Mouse (Mus musculus): ENCODE results near the gene Ldhc. TPM values are rescaled to one million over a fixed set of nuclear protein-coding genes. Genes with fewer than 3 reads are reported as not detected.

The Ldhc gene
- polyA plus RNA-seq, 1 experiment from 2014 or later, result 0.13 TPM

DNA sequence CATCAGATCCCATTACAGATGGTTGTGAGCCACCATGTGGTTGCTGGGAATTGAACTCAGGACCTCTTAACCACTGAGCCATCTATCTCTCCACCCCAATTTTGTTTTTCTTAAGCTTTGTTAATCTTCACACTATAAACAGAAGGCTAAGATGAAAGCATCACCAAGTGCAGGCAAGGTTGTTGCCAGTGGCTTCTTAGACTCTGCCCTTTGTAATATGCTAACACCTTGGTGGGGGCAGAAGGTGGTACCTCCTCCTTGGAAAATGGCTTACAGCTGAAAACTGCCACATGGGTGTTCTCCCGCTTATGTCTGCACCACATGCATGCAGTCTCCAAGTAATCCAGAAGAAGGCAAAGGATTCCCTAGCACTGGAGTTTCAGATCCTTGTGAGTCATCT is 8.3 kb upstream of the Ldhc start:
- no peak overlapping the region for H3K9ac ChIP-seq
- H3K36me3 ChIP-seq (ENCODE audit: insufficient read depth), result peaks cover 86% of the 10 kb centered on the region
- H3K4me3 ChIP-seq (ENCODE audit: low read depth, low read length), result no peak overlapping the region
- H3K4me2 ChIP-seq, result no peak overlapping the region
- no peaks in the 10 kb centered on the region for H3K9me3 ChIP-seq (ENCODE audit: low read depth, low read length)
- no peak for TF ChIP-seq CTCF (IDR thresholded peaks at IDR 0.05; ENCODE audit: low read depth)
- no peaks in the 10 kb centered on the region for H3K4me1 ChIP-seq (ENCODE audit: insufficient read depth)
- no peaks in the 10 kb centered on the region for H3K27me3 ChIP-seq (ENCODE audit: insufficient read depth, low read length)
- ATAC-seq (ENCODE audit: insufficient read depth), result no peak
- WGBS, result 90% methylated on average over 1 of the region's 1 CpGs
- no peak for DNase-seq
- H3K27ac ChIP-seq (ENCODE audit: low read depth), result no peak overlapping the region

DNA sequence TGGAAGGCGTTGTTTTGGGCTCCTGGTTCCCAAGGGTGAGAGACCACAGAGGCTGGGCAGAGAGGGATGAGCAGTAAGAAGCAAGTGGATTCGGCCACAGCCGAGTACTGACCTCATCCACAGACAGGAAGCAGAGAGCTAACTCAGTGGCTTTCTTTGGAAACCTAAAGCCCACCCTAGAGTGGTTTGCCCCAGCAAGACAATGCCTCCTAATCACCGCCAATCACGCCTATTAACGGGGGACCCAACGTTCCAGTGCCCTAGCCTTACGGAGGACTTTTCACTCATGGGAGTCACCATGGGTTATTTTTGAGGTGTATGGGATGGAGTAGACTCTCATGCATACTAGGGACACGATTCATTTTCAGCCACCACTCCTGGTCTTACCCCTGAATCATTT is 7.6 kb upstream of the Ldhc start:
- Histone ChIP-seq H3K27me3 (ENCODE audit: insufficient read depth, low read length) (no peaks in the 10 kb centered on the region), H3K9me3 (ENCODE audit: low read depth, low read length) (no peaks in the 10 kb centered on the region), H3K4me1 (ENCODE audit: insufficient read depth) (no peaks in the 10 kb centered on the region), H3K4me3 (ENCODE audit: low read depth, low read length) (no peak overlapping the region), H3K27ac (ENCODE audit: low read depth) (no peak overlapping the region), H3K4me2 (no peak overlapping the region), H3K9ac (no peak overlapping the region), H3K36me3 (ENCODE audit: insufficient read depth) (peaks cover 79% of the 10 kb centered on the region)
- 90% methylated on average over 9 of the region's 9 CpGs for WGBS
- ATAC-seq (ENCODE audit: insufficient read depth), result no peak
- TF ChIP-seq CTCF (IDR thresholded peaks at IDR 0.05; ENCODE audit: low read depth), result no peak
- DNase-seq, result no peak

DNA sequence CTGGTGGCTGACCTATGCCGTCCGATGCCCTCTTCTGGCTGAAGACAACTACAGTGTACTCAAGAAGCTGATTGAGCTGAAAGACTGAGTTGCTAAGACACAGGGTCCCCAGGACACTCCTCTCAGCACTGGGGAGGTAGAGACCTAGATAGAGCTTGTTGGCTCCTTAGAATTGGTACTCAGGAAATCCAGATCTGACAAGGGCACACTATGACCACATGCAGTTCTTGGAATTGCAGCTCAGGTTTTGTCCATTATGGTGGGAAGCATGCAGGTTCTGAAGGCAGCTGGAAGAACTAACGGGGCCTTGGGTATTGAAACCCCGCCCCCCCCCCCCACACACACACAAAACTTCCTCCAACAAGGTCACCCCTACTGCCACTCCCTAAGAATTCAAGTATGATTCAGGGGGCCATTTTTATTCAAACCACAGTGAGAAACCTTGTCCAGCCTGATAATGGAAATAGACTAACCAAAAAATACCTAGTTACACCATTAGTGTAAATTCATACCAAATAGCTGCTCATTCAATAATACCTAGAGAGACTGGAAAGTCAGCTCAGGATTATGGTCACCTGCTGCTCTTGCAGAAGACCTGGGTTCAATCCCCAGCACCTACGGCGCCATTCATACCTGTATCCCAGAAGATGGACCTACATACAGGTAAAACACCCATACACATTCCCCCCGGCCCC is 5.0 kb upstream of the Ldhc start:
- DNase-seq (no peak), ATAC-seq (ENCODE audit: insufficient read depth) (no peak)
- Histone ChIP-seq H3K4me1 (ENCODE audit: insufficient read depth) (no peaks in the 10 kb centered on the region), H3K36me3 (ENCODE audit: insufficient read depth) (peaks cover 54% of the 10 kb centered on the region), H3K9me3 (ENCODE audit: low read depth, low read length) (no peaks in the 10 kb centered on the region), H3K9ac (no peak overlapping the region), H3K4me2 (no peak overlapping the region), H3K4me3 (ENCODE audit: low read depth, low read length) (no peak overlapping the region), H3K27me3 (ENCODE audit: insufficient read depth, low read length) (no peaks in the 10 kb centered on the region), H3K27ac (ENCODE audit: low read depth) (no peak overlapping the region)
- no peak for TF ChIP-seq CTCF (IDR thresholded peaks at IDR 0.05; ENCODE audit: low read depth)
- 64% methylated on average over 7 of the region's 7 CpGs for WGBS

DNA sequence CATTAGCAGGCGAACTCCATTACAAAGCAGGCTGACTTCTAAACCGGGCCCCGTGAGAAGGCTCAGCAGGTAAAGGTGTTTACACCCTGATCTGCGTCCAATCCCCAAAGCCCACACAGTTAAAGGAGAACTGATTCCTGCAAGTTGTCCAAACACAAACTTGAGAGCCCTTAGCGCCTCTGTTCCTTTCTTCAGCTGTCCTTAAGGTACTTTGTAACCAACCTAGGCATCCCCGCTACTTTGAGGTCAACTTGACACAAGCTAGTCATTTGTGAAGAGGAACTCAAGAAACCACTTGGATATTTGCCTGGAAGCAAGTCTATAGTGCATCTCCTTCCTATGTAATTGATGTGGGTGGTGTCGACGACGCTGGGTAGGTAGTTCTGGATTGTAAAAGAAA is 3.6 kb upstream of the Ldhc start:
- Histone ChIP-seq H3K4me3 (ENCODE audit: low read depth, low read length) (no peak overlapping the region), H3K27me3 (ENCODE audit: insufficient read depth, low read length) (no peaks in the 10 kb centered on the region), H3K4me1 (ENCODE audit: insufficient read depth) (no peaks in the 10 kb centered on the region), H3K27ac (ENCODE audit: low read depth) (no peak overlapping the region), H3K9ac (no peak overlapping the region), H3K9me3 (ENCODE audit: low read depth, low read length) (no peaks in the 10 kb centered on the region), H3K36me3 (ENCODE audit: insufficient read depth) (peaks cover 39% of the 10 kb centered on the region), H3K4me2 (no peak overlapping the region)
- WGBS, result 65% methylated on average over 9 of the region's 9 CpGs
- ATAC-seq (ENCODE audit: insufficient read depth) (no peak), DNase-seq (no peak)
- TF ChIP-seq CTCF (IDR thresholded peaks at IDR 0.05; ENCODE audit: low read depth), result no peak

DNA sequence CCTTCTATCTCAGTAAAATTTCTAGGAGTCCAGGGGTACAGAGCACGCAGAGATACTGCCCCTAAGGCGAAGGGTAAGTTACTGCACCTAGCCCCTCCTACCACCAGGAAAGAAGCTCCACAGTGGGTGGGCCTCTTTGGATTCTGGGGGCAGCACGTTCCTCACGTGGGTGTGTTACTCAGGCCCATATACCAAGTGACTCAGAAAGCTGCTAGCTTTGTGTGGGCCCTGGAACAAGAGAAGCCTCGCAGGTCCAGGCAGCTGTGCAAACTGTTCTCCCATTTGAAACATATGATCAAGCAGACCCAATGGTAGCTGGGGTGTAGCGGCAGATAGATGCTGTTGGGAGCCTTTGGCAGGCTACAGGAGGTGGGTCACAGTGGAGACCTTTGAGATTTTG is 2.0 kb upstream of the Ldhc start:
- Histone ChIP-seq H3K4me3 (ENCODE audit: low read depth, low read length) (no peak overlapping the region), H3K9ac (no peak overlapping the region), H3K27ac (ENCODE audit: low read depth) (no peak overlapping the region), H3K4me1 (ENCODE audit: insufficient read depth) (no peaks in the 10 kb centered on the region), H3K4me2 (no peak overlapping the region), H3K36me3 (ENCODE audit: insufficient read depth) (peaks cover 23% of the 10 kb centered on the region), H3K27me3 (ENCODE audit: insufficient read depth, low read length) (no peaks in the 10 kb centered on the region), H3K9me3 (ENCODE audit: low read depth, low read length) (no peaks in the 10 kb centered on the region)
- no peak for ATAC-seq (ENCODE audit: insufficient read depth)
- no peak for DNase-seq
- no peak for TF ChIP-seq CTCF (IDR thresholded peaks at IDR 0.05; ENCODE audit: low read depth)
- WGBS, result 51% methylated on average over 6 of the region's 6 CpGs

DNA sequence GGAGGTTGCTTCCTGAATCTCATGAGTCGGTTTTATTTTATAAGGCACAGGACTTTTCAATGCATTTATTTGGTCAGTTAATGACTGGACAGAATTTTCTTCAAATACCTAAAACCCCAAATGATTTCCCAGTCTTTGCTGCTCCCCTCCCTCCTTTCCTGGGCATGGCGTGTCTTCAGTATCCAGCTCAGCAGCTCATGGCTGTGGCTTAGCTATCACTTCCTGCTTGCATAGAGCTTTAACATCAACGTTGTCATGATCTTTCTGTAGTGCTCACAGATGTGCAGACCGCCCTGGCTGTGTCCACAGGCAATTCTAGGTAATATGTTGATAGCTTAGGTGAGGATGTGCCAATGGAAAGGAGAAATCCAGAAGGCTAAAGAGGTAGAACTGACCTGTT is 11.0 kb downstream of the Ldhc start:
- TF ChIP-seq CTCF (IDR thresholded peaks at IDR 0.05; ENCODE audit: low read depth), result no peak
- H3K4me2 ChIP-seq, result no peak overlapping the region
- no peaks in the 10 kb centered on the region for H3K36me3 ChIP-seq (ENCODE audit: insufficient read depth)
- H3K4me3 ChIP-seq (ENCODE audit: low read depth, low read length), result no peak overlapping the region
- 61% methylated on average over 4 of the region's 4 CpGs for WGBS
- H3K4me1 ChIP-seq (ENCODE audit: insufficient read depth), result no peaks in the 10 kb centered on the region
- no peaks in the 10 kb centered on the region for H3K9me3 ChIP-seq (ENCODE audit: low read depth, low read length)
- no peak overlapping the region for H3K9ac ChIP-seq
- H3K27ac ChIP-seq (ENCODE audit: low read depth), result no peak overlapping the region
- no peaks in the 10 kb centered on the region for H3K27me3 ChIP-seq (ENCODE audit: insufficient read depth, low read length)
- ATAC-seq (ENCODE audit: insufficient read depth) (no peak), DNase-seq (no peak)

DNA sequence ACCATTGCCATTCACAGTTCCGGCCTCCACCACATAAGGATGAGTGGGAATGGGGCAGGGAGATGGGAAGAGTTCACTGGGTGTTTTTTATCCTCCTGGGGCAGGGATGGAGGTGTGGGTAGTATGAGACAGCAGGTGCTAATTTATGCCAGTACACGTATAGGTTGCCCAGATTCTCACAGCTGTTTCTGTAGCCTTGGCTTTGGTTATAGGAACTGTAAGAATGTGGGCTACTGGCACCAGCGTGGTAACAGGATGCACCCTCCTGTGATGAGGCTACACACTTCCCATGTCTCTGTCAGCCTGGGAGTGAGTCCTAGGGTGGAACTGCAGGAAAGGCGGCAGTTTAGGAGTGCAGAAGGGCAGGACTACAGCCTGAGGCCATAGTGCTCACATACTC is 15.8 kb downstream of the Ldhc start:
- Histone ChIP-seq H3K4me3 (ENCODE audit: low read depth, low read length) (no peak overlapping the region), H3K36me3 (ENCODE audit: insufficient read depth) (no peaks in the 10 kb centered on the region), H3K27ac (ENCODE audit: low read depth) (no peak overlapping the region), H3K9me3 (ENCODE audit: low read depth, low read length) (no peaks in the 10 kb centered on the region), H3K4me1 (ENCODE audit: insufficient read depth) (no peaks in the 10 kb centered on the region), H3K27me3 (ENCODE audit: insufficient read depth, low read length) (no peaks in the 10 kb centered on the region), H3K9ac (no peak overlapping the region), H3K4me2 (no peak overlapping the region)
- 55% methylated on average over 4 of the region's 4 CpGs for WGBS
- no peak for DNase-seq
- TF ChIP-seq CTCF (IDR thresholded peaks at IDR 0.05; ENCODE audit: low read depth), result no peak
- no peak for ATAC-seq (ENCODE audit: insufficient read depth)

DNA sequence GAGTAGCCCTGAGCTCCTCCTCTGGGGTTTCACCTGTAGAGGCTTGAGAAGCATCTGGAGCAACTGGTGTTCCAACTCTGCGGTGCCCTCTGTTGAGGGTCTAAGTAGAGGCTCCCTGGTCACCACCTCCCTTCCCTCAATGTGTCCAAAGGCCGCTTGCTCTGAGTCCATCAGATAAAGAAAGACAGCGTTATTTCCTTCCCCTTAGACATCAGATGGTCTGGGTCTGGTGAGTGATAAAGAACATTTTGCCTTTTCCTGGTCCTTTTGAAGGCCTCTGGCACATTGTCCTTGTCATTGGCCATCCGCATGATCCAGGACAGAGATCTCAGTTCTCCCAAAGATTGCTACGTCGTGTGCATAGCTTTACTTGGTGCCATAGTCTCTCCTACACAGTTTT is 16.3 kb downstream of the Ldhc start:
- WGBS, result 81% methylated on average over 6 of the region's 6 CpGs

More for the DNA sequence above, 16.3 kb downstream of the Ldhc start:
- H3K4me1 ChIP-seq (ENCODE audit: insufficient read depth), result no peaks in the 10 kb centered on the region
- H3K27ac ChIP-seq (ENCODE audit: low read depth), result no peak overlapping the region
- DNase-seq, result no peak
- H3K4me3 ChIP-seq (ENCODE audit: low read depth, low read length), result no peak overlapping the region
- TF ChIP-seq CTCF (IDR thresholded peaks at IDR 0.05; ENCODE audit: low read depth), result no peak
- no peak overlapping the region for H3K9ac ChIP-seq
- no peaks in the 10 kb centered on the region for H3K27me3 ChIP-seq (ENCODE audit: insufficient read depth, low read length)
- no peak overlapping the region for H3K4me2 ChIP-seq
- no peaks in the 10 kb centered on the region for H3K9me3 ChIP-seq (ENCODE audit: low read depth, low read length)
- ATAC-seq (ENCODE audit: insufficient read depth), result no peak
- no peaks in the 10 kb centered on the region for H3K36me3 ChIP-seq (ENCODE audit: insufficient read depth)
